Mouse (Mus musculus): ENCODE data around the gene Lpp. TPM values are rescaled to one million over a fixed set of nuclear protein-coding genes. Genes with fewer than 3 reads are reported as not detected.

The Lpp gene
- polyA plus RNA-seq, 1 experiment from 2014 or later = 10.9 TPM

- H3K36me3 ChIP-seq (ENCODE audit: control insufficient read depth, insufficient read depth, low read length) = no peaks in the 10 kb centered on the region
- no peak for ATAC-seq
- no peak overlapping the region for H3K27ac ChIP-seq (ENCODE audit: low read depth, low read length)
- 64% methylated on average over 6 of the region's 6 CpGs for WGBS
- peaks cover 3% of the 10 kb centered on the region for H3K4me1 ChIP-seq (ENCODE audit: control insufficient read depth, insufficient read depth, low read depth, low read length)
- H3K4me2 ChIP-seq (ENCODE audit: low read length) = no peak overlapping the region
- no peaks in the 10 kb centered on the region for H3K9me3 ChIP-seq (ENCODE audit: control insufficient read depth, low read length)
- no peak overlapping the region for H3K9ac ChIP-seq (ENCODE audit: low read depth, low read length)
- H3K27me3 ChIP-seq (replicated peaks; ENCODE audit: control insufficient read depth, insufficient read depth, low read length) = no peaks in the 10 kb centered on the region
- H3K4me3 ChIP-seq (ENCODE audit: low read length) = no peak overlapping the region
Measured at GRCm38 (mm10) chr16:24901139-24901859, 508.0 kb downstream of the Lpp start.

- Histone ChIP-seq H3K27me3 (replicated peaks; ENCODE audit: control insufficient read depth, insufficient read depth, low read length) (no peaks in the 10 kb centered on the region), H3K9ac (ENCODE audit: low read depth, low read length) (no peak overlapping the region), H3K36me3 (ENCODE audit: control insufficient read depth, insufficient read depth, low read length) (no peaks in the 10 kb centered on the region), H3K9me3 (ENCODE audit: control insufficient read depth, low read length) (no peaks in the 10 kb centered on the region), H3K4me1 (ENCODE audit: control insufficient read depth, insufficient read depth, low read depth, low read length) (peaks cover 3% of the 10 kb centered on the region), H3K4me3 (ENCODE audit: low read length) (no peak overlapping the region), H3K4me2 (ENCODE audit: low read length) (no peak overlapping the region), H3K27ac (ENCODE audit: low read depth, low read length) (no peak overlapping the region)
- ATAC-seq = no peak
- WGBS = 96% methylated on average over 1 of the region's 1 CpGs
Measured at GRCm38 (mm10) chr16:24902111-24902510, 508.8 kb downstream of the Lpp start.

GRCm38 (mm10) chr16:24908926-24909325 lies 515.6 kb downstream of the Lpp start:
- peak; percentile 80 for ATAC-seq
- Histone ChIP-seq H3K9me3 (ENCODE audit: control insufficient read depth, low read length) (no peaks in the 10 kb centered on the region), H3K4me3 (ENCODE audit: low read length) (no peak overlapping the region), H3K36me3 (ENCODE audit: control insufficient read depth, insufficient read depth, low read length) (no peaks in the 10 kb centered on the region), H3K4me1 (ENCODE audit: control insufficient read depth, insufficient read depth, low read depth, low read length) (peaks cover 4% of the 10 kb centered on the region; the same call in 1 of the 2 replicates), H3K4me2 (ENCODE audit: low read length) (no peak overlapping the region), H3K27me3 (replicated peaks; ENCODE audit: control insufficient read depth, insufficient read depth, low read length) (no peaks in the 10 kb centered on the region), H3K9ac (ENCODE audit: low read depth, low read length) (no peak overlapping the region), H3K27ac (ENCODE audit: low read depth, low read length) (no peak overlapping the region)
- WGBS = 85% methylated on average over 1 of the region's 1 CpGs

- Histone ChIP-seq H3K4me3 (ENCODE audit: low read length) (no peak overlapping the region), H3K27me3 (replicated peaks; ENCODE audit: control insufficient read depth, insufficient read depth, low read length) (no peaks in the 10 kb centered on the region), H3K9me3 (ENCODE audit: control insufficient read depth, low read length) (no peaks in the 10 kb centered on the region), H3K27ac (ENCODE audit: low read depth, low read length) (no peak overlapping the region), H3K4me2 (ENCODE audit: low read length) (no peak overlapping the region), H3K36me3 (ENCODE audit: control insufficient read depth, insufficient read depth, low read length) (no peaks in the 10 kb centered on the region), H3K4me1 (ENCODE audit: control insufficient read depth, insufficient read depth, low read depth, low read length) (peaks cover 5% of the 10 kb centered on the region; the same call in 1 of the 2 replicates), H3K9ac (ENCODE audit: low read depth, low read length) (no peak overlapping the region)
- 86% methylated on average over 6 of the region's 6 CpGs for WGBS
- no peak for ATAC-seq
Measured at GRCm38 (mm10) chr16:24910321-24910720, 517.0 kb downstream of the Lpp start.

- H3K4me1 ChIP-seq (ENCODE audit: control insufficient read depth, insufficient read depth, low read depth, low read length) = peaks cover 5% of the 10 kb centered on the region; the same call in 1 of the 2 replicates
- 40% methylated on average over 3 of the region's 3 CpGs for WGBS
- no peak for ATAC-seq
Measured at GRCm38 (mm10) chr16:24910834-24911233, 517.5 kb downstream of the Lpp start.

GRCm38 (mm10) chr16:24912381-24912780 lies 519.1 kb downstream of the Lpp start:
- Histone ChIP-seq H3K4me2 (ENCODE audit: low read length) (no peak overlapping the region), H3K27me3 (replicated peaks; ENCODE audit: control insufficient read depth, insufficient read depth, low read length) (no peaks in the 10 kb centered on the region), H3K36me3 (ENCODE audit: control insufficient read depth, insufficient read depth, low read length) (no peaks in the 10 kb centered on the region), H3K4me3 (ENCODE audit: low read length) (no peak overlapping the region), H3K27ac (ENCODE audit: low read depth, low read length) (no peak overlapping the region), H3K4me1 (ENCODE audit: control insufficient read depth, insufficient read depth, low read depth, low read length) (peaks cover 5% of the 10 kb centered on the region; the same call in 1 of the 2 replicates), H3K9ac (ENCODE audit: low read depth, low read length) (no peak overlapping the region), H3K9me3 (ENCODE audit: control insufficient read depth, low read length) (no peaks in the 10 kb centered on the region)
- WGBS = 80% methylated on average over 1 of the region's 1 CpGs
- ATAC-seq = no peak

More at GRCm38 (mm10) chr16:24910834-24911233, 517.5 kb downstream of the Lpp start:
- no peaks in the 10 kb centered on the region for H3K27me3 ChIP-seq (replicated peaks; ENCODE audit: control insufficient read depth, insufficient read depth, low read length)
- no peak overlapping the region for H3K9ac ChIP-seq (ENCODE audit: low read depth, low read length)
- H3K4me3 ChIP-seq (ENCODE audit: low read length) = no peak overlapping the region
- no peak overlapping the region for H3K4me2 ChIP-seq (ENCODE audit: low read length)
- no peaks in the 10 kb centered on the region for H3K9me3 ChIP-seq (ENCODE audit: control insufficient read depth, low read length)
- no peak overlapping the region for H3K27ac ChIP-seq (ENCODE audit: low read depth, low read length)
- H3K36me3 ChIP-seq (ENCODE audit: control insufficient read depth, insufficient read depth, low read length) = no peaks in the 10 kb centered on the region

GRCm38 (mm10) chr16:24913021-24913420 lies 519.7 kb downstream of the Lpp start:
- H3K4me3 ChIP-seq (ENCODE audit: low read length) = no peak overlapping the region
- H3K4me2 ChIP-seq (ENCODE audit: low read length) = no peak overlapping the region
- no peak overlapping the region for H3K9ac ChIP-seq (ENCODE audit: low read depth, low read length)
- H3K36me3 ChIP-seq (ENCODE audit: control insufficient read depth, insufficient read depth, low read length) = no peaks in the 10 kb centered on the region
- H3K9me3 ChIP-seq (ENCODE audit: control insufficient read depth, low read length) = no peaks in the 10 kb centered on the region
- no peak overlapping the region for H3K27ac ChIP-seq (ENCODE audit: low read depth, low read length)
- peaks cover 5% of the 10 kb centered on the region; the same call in 1 of the 2 replicates for H3K4me1 ChIP-seq (ENCODE audit: control insufficient read depth, insufficient read depth, low read depth, low read length)
- WGBS = 78% methylated on average over 3 of the region's 3 CpGs
- ATAC-seq = no peak
- no peaks in the 10 kb centered on the region for H3K27me3 ChIP-seq (replicated peaks; ENCODE audit: control insufficient read depth, insufficient read depth, low read length)

- peak; percentile 60; the same call in 1 of the 2 replicates for ATAC-seq
- 67% methylated on average over 7 of the region's 7 CpGs for WGBS
- H3K27ac ChIP-seq (ENCODE audit: low read depth, low read length) = peak overlapping the region; percentile 58
Measured at GRCm38 (mm10) chr16:24913641-24914392, 520.5 kb downstream of the Lpp start.

GRCm38 (mm10) chr16:24914393-24914751 lies 521.1 kb downstream of the Lpp start:
- WGBS = 30% methylated on average over 3 of the region's 3 CpGs
- H3K27ac ChIP-seq (ENCODE audit: low read depth, low read length) = peak overlapping the region; percentile 58
- ATAC-seq = peak; percentile 92

More at GRCm38 (mm10) chr16:24913641-24914392, 520.5 kb downstream of the Lpp start:
- Histone ChIP-seq H3K9ac (ENCODE audit: low read depth, low read length) (no peak overlapping the region), H3K27me3 (replicated peaks; ENCODE audit: control insufficient read depth, insufficient read depth, low read length) (no peaks in the 10 kb centered on the region), H3K9me3 (ENCODE audit: control insufficient read depth, low read length) (no peaks in the 10 kb centered on the region), H3K4me3 (ENCODE audit: low read length) (no peak overlapping the region), H3K36me3 (ENCODE audit: control insufficient read depth, insufficient read depth, low read length) (no peaks in the 10 kb centered on the region), H3K4me2 (ENCODE audit: low read length) (no peak overlapping the region), H3K4me1 (ENCODE audit: control insufficient read depth, insufficient read depth, low read depth, low read length) (peaks cover 5% of the 10 kb centered on the region; the same call in 1 of the 2 replicates)

More at GRCm38 (mm10) chr16:24914393-24914751, 521.1 kb downstream of the Lpp start:
- H3K4me2 ChIP-seq (ENCODE audit: low read length) = no peak overlapping the region
- no peaks in the 10 kb centered on the region for H3K9me3 ChIP-seq (ENCODE audit: control insufficient read depth, low read length)
- H3K36me3 ChIP-seq (ENCODE audit: control insufficient read depth, insufficient read depth, low read length) = no peaks in the 10 kb centered on the region
- H3K4me3 ChIP-seq (ENCODE audit: low read length) = no peak overlapping the region
- H3K27me3 ChIP-seq (replicated peaks; ENCODE audit: control insufficient read depth, insufficient read depth, low read length) = no peaks in the 10 kb centered on the region
- H3K9ac ChIP-seq (ENCODE audit: low read depth, low read length) = no peak overlapping the region
- H3K4me1 ChIP-seq (ENCODE audit: control insufficient read depth, insufficient read depth, low read depth, low read length) = peaks cover 5% of the 10 kb centered on the region; the same call in 1 of the 2 replicates
